Mouse (Mus musculus) ZHBTc4 (cell line): ENCODE measurements at regions not wholly inside any gene's neighbourhood (a gene's known extent, or its start where the extent isn't known, plus 50 kb on each side); places are given as distances from the start of the nearest gene placed in this dataset.
A peak's percentile ranks its signal among the peaks of the same experiment; 100 is the strongest.
"Not testable (repeated sequence)": the region's sequence is repeated elsewhere in the genome, so short reads cannot be mapped to it uniquely, and the experiment has no call there.

Source experiments
- DNase-seq: peaks from one replicate; pipeline ENCODE4 v3.0.0-alpha.2; 2011; ENCODE audit warnings: low read depth, low spot score

DNA sequence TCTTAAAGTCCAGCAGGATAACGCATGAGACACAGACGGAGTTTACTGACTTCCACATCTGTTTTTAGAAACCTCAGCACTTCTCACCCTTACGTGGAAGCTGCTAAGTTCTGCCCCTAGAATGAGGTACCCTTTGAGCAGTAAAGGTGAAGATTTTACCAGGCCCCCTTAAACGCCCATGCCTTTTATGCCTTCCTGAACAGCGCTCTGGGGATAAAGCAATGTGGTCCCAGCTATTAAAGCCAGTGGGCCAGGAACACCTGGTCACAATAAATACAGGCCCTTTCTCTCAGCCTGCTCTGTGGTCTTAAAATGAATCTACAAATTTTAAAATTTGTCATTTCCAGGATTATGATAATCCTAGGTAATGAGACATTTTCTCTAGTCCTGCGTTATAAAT lies 57.9 kb downstream of the Llph start:
- no peak for DNase-seq

DNA sequence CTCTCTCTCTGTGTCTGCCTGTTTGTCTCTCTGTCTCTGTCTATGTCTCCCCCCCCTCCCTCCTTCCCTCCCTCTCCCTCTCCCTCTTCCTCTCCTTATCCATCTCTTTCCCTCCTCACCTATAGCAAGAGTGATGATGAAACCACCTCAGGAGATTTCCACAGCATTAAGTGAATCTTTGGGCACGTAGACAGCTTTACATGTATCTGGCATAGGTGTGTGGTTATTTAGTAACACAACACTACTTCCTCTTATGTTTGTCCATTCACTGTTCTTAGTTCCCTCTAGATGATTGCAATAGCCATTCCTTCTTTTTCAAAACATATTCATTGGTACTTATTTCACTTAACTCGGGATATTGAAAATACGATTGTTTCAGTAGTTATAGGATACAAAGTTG lies 65.0 kb downstream of the Llph start:
- DNase-seq, result no peak

DNA sequence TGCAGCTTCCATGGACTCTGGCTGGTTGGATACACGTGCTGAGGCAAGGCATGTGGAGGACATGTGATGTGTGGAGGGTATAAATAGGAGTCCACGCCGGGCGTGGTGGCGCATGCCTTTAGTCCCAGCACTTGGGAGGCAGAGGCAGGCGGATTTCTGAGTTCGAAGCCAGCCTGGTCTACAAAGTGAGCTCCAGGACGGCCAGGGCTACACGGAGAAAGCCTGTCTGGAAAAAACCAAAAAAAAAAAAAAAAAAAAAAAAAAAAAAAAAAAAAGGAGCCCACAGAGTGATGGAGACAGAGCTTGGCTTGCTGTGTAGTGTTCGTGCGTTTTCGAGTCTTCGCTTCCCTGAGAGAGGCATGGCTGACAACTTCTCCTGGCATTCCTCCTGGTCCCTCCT lies 66.5 kb downstream of the Llph start:
- not testable (repeated sequence) for DNase-seq

DNA sequence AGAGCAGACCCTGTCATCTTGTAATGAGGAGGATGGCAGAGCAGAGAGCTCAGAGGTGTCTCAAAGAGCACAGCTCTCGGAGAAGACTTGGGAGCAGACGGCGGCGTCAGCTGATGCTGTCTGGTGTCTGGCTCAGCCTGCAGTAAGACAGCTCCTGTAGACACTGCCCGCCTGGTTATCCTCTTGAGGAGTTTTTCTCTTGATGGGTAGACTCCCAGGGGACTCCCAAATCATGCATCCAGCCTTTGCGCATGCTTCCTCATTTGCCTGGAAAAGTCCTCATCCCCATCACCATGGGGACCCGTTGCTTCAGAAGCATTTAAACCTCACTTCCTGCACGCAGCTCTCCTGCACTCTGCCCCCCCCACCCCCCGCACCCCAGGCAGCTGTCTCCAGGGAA lies 67.6 kb downstream of the Llph start:
- no peak for DNase-seq

DNA sequence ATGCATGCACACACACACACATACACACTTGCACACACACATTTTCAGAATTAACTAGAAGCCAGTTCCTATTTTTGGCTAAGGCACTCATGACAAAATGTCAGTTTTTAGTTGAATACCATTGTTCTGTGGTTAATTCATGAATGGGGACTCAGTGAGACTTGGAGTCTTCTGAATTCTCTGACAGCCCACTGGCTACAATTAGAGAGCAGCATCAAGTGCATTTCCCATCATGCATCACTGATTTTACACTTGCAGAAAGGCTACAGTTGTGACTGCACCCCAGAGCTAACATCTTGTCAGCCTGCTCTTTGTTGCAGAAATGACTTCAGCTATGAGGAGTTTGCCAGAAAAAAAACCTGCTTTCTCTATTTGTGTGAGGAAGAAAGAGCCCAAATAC lies 70.4 kb downstream of the Llph start:
- DNase-seq, result no peak

DNA sequence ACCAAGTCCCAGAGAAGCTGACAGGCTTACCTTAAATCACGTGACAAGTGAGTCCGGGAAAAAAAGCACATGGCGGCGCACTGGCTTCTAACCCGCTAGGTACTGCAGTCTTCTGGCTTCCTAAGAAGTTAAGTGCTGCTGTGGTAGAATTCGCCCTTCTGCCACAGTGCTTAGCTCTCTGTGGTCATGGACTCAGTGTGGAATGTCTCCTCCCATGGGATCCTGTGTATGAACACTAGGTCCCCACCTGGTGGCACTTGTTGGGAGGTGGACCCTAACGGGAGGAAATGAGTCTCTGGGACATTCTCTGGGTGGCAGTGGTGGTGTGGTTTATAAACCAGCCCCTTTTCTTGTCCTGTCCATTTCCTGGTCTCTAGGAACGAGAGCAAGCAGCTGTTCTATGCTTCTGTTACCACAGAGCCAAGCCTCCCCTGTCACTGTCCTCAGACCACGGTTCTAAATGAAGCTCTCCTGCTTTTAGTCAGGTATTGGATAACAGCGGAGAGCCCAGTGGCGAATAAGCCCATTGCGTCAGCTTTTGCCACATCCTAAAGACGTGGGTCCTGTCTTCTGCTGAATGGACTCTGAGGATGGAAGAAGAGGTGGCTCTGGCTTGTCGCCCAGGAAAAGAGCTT lies 71.5 kb downstream of the Llph start:
- peak; percentile 81 for DNase-seq

DNA sequence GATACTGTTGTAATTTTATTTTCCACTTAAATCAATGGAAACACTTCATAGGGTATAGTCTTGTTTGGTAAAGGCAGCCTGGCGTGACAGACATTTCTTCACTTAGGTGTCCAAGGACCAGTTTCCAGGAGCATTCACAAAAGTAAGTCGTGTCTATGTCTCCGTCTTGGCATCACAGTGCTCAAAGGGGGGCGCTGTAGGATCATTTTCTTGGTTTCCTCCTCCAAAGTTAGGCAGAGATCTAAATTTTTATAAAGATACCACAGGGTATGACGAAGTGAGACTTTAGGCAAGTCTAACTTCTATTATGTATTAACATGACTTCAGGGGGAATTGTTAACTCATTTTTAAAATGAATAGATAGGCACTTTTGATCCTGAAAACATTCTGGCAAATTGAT lies 79.1 kb downstream of the Llph start:
- peak; percentile 53 for DNase-seq

DNA sequence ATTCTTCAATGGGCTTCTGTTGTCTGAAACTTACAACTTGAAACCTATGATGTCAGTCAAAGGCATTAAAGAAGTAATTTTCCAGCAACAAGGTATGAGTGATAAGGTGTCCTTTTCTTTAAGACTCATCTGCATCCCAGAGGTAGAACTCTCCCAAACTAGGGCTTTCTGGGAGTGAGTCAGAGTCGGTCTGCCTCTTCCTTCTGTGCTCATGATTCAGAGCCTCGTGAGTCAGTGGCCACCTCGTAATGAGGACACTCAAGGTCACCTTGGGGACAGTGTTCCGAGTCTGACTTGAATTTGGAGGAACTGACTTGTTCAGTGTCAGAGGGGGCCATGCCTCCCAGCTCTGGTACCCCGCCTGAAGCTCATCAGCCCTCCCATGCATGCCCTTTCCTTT lies 81.8 kb downstream of the Llph start:
- no peak for DNase-seq
